Mouse (Mus musculus) effector memory CD4-positive, alpha-beta T cell, adult 7 months (primary cell): ENCODE results near the gene Smad5. TPM values are rescaled to one million over a fixed set of nuclear protein-coding genes. Genes with fewer than 3 reads are reported as not detected.

Experiments used
- polyA plus RNA-seq: library from polyadenylated mRNA; unstranded; fragments of 100-300 nt; shearing (Covaris generic); gene quantifications from one replicate; pipeline ENCODE4 v1.2.1, GENCODE M21; 2017

Smad5 gene
- 47.1 TPM for polyA plus RNA-seq

DNA sequence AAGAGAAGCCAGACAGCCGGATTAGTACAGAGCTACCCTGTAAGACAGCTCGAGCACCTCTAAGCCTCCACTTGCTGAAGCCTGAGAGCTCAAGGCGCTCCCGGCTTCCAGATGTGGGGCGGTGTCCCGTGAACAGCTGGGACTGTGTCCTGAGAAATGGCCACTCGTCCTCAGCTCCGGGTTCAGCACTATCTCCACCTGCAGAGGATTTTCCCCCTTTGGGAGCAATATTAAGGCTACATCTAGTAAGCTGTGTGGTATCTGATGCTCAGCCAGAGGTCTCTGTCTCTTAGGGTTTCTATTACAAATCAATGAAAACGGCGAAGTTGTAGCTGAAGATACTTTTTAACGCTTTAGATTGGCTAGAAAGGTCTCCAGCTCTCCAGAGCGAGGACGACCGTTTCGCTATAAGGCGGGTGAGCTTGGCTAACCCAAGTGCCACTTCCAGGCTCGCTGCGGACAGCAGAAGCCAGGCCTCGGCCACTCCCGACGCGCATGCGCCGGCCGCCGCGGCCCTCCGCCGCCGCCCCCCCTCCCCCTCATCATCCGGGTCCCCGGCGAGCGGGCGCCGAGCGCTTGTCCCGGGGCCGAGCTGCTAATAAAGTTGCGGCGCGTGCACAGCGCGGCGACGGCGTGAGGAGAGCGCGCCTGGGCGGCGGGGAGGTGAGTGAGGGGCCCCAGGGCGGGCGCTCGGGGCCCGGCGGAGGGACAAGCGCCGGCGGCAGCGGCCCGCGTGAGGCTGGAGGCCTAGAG, at the start of gene Smad5:
TSS of gene Smad5 (plus strand) at position 542 of the 753 bp plus-strand sequence.

DNA sequence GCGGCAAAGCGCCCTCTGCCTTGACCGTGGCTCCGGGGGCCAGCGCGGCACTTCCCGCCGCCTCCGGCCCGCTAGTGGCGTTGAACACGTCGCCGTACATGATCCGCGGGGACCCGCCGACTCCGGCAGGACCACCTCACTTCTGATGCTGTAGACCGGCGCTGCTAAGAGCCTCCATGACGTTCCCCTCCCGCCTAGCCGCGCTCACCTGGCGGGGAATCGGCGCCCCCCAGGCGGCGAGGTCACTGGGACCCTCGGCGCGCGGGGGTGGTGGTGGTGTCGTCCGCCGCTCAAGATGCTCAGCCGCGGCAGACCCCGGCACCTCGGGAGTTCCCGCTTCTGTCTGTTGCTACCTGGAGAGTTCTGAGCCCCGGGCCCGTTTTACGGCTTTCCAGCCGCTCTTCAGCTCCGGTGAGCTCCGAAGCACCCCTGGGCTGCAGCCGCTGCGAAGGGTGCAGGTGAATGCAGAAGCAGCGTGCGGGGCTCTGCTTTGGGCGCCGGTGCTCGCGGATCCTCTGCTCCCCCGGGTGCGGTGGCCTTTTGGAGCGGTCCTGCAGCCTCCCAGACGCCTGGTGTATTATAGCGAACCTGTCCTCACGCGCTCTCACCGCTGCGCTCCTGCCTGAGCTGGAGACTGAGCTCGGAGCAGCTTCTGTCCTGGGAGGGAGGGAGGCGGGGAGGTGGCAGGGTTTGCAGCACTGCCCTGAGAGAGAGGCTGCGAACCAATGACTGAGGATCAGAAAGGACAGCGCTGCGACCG, 50.6 kb downstream of the Smad5 start, which contains the start of gene Gm45623:
TSS of gene Gm45623 (minus strand) at position 636 of the 760 bp plus-strand sequence.

Other genes starting within 250 kb of the Smad5 start
- gene Il9, start 220.8 kb upstream of the Smad5 start, polyA plus RNA-seq: not detected
- gene Fbxl21, start 180.5 kb upstream of the Smad5 start, polyA plus RNA-seq: 2.4 TPM
- not detected for gene Lect2, start 154.5 kb upstream of the Smad5 start, polyA plus RNA-seq
- not detected for gene Tgfbi, start 93.5 kb upstream of the Smad5 start, polyA plus RNA-seq
- not detected for gene Gm45623, start 50.8 kb downstream of the Smad5 start, polyA plus RNA-seq
- not detected for gene Trpc7, start 193.0 kb downstream of the Smad5 start, polyA plus RNA-seq